Mouse (Mus musculus) embryonic facial prominence, embryonic 12.5 days (tissue): ENCODE results near the gene Dbil5. TPM values are rescaled to one million over a fixed set of nuclear protein-coding genes. Genes with fewer than 3 reads are reported as not detected.

Source experiments
- ATAC-seq: fragments of 200-750 bp; cut with Nextera tagmentation; 2 replicates; pipeline ENCODE4 v1.8.0; 2017; ENCODE audit not compliant: insufficient number of reproducible peaks, insufficient read depth, low FRiP score, low TSS enrichment
- H3K27ac ChIP-seq: fragments of 300-500 bp; sonication (generic); 2 replicates; pipeline ENCODE4 v1.5.1; 2016; ENCODE audit warnings: mild to moderate bottlenecking
- H3K27me3 ChIP-seq: fragments of 300-500 bp; sonication (generic); 2 replicates; pipeline ENCODE4 v1.6.1; 2016; ENCODE audit warnings: mild to moderate bottlenecking, moderate library complexity
- H3K36me3 ChIP-seq: fragments of 300-500 bp; sonication (generic); 2 replicates; pipeline ENCODE4 v1.6.1; 2016; ENCODE audit warnings: mild to moderate bottlenecking
- H3K4me1 ChIP-seq: fragments of 300-500 bp; sonication (generic); 2 replicates; pipeline ENCODE4 v1.6.1; 2016
- H3K4me2 ChIP-seq: fragments of 300-500 bp; sonication (generic); replicated peaks from 2 replicates; pipeline ENCODE4 v1.6.1; 2016; ENCODE audit warnings: mild to moderate bottlenecking, moderate library complexity
- H3K4me3 ChIP-seq: fragments of 300-500 bp; sonication (generic); 2 replicates; pipeline ENCODE4 v1.5.1; 2016; ENCODE audit warnings: mild to moderate bottlenecking
- H3K9ac ChIP-seq: fragments of 300-500 bp; sonication (generic); 2 replicates; pipeline ENCODE4 v1.6.1; 2016; ENCODE audit warnings: mild to moderate bottlenecking, moderate library complexity
- H3K9me3 ChIP-seq: fragments of 300-500 bp; sonication (generic); 2 replicates; pipeline ENCODE4 v1.6.1; 2016; ENCODE audit warnings: mild to moderate bottlenecking, moderate library complexity
- whole genome bisulfite sequencing: fragments of 180-500 bp; shearing (Covaris S2); methylation state at CpG from one replicate; pipeline ENCODE4 v1.1.7; 2016; 5-methylcytosine and 5-hydroxymethylcytosine counted together
- polyA plus RNA-seq: library from polyadenylated mRNA; unstranded; fragments of >200 nt; fragmentation: Nextera tagmentation; extraction: Ambion mirVana; gene quantifications from 2 replicates; pipeline ENCODE4 v1.2.1, GENCODE M21; 2016

Dbil5 gene
- 0.72 and 0.87 TPM in 2 replicates for polyA plus RNA-seq

DNA sequence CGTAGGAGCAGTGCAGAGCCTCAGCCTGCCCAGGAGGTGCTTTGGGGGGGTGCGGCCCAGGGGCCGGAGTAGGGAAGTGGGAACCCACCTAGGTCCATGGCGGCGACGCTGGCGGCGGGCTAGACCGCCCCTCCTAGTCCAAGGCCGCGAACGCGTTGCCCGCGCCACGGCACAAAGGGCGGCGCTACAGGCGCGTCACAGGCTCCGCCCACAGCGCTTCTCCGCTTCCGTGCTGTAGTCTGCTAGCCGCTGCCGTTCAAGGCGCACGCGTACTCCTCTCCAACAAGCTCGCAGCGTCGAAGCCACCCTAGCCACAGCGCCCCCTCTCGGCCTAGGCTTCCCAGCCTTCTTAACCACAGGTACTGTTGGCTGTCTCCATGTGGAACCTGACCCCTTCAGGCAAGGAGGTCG is at the start of gene Dbil5, which contains the start of gene Gemin4:
TSS of gene Dbil5 (plus strand) at position 219 of the 411 bp plus-strand sequence.
TSS of gene Gemin4 (minus strand) at position 275 of the 411 bp plus-strand sequence.
- Histone ChIP-seq H3K4me1 (no peaks in the 10 kb centered on the region; the same call in 1 of the 2 replicates), H3K9ac (peak within 1 kb of the TSS; percentile 90), H3K27me3 (no peaks in the 10 kb centered on the region), H3K36me3 (peaks cover 41% of the 10 kb centered on the region), H3K9me3 (no peaks in the 10 kb centered on the region), H3K27ac (peak within 1 kb of the TSS; percentile 95), H3K4me3 (peak within 1 kb of the TSS; percentile 78), H3K4me2 (peak within 1 kb of the TSS; percentile 53)
- ATAC-seq, result peak; percentile 96
- WGBS, result under 1% methylated on average over 35 of the region's 35 CpGs

DNA sequence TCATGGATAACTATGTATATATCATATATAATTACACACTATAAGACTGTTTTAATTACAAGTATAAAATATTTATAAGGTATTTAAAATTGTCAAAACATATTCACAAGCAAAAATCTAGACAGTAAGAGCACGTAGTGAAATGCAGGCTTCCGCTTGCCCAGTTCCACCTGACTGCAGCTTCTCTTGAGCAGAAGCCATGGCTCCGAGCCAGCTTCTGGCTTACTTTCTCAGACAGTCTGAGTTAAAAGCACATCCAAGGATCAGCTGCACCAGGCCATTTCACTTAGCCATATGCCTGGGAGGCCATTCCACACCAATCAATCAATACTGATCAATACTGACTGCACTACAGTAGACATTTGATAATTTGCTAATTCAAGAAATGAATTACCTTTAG is 48.4 kb upstream of the Dbil5 start:
- Histone ChIP-seq H3K4me1 (no peaks in the 10 kb centered on the region), H3K9me3 (no peaks in the 10 kb centered on the region), H3K4me2 (no peak overlapping the region), H3K4me3 (no peak overlapping the region), H3K27me3 (no peaks in the 10 kb centered on the region), H3K36me3 (peaks cover 17% of the 10 kb centered on the region), H3K27ac (no peak overlapping the region), H3K9ac (no peak overlapping the region)
- WGBS, result 84% methylated on average over 3 of the region's 3 CpGs
- no peak for ATAC-seq

DNA sequence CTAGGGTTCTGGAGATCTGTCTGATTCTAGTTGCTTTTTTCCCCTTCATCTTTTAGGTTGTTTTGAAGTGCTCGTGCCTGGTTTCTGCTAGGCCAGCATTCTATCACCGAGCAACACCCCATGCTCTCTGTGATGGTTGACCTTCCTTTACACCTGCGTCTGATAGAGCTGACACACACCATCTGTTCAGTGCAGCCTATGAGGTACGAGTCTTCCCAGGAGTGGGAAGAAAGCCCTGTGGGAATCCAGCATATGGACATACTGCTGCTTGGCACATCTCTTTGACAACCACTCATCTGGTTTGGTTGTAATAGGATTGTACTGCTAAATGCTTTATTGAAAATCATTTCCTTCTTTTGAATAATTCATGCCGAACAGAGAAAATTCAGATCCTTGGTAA is 47.2 kb upstream of the Dbil5 start:
- H3K27ac ChIP-seq, result no peak overlapping the region

DNA sequence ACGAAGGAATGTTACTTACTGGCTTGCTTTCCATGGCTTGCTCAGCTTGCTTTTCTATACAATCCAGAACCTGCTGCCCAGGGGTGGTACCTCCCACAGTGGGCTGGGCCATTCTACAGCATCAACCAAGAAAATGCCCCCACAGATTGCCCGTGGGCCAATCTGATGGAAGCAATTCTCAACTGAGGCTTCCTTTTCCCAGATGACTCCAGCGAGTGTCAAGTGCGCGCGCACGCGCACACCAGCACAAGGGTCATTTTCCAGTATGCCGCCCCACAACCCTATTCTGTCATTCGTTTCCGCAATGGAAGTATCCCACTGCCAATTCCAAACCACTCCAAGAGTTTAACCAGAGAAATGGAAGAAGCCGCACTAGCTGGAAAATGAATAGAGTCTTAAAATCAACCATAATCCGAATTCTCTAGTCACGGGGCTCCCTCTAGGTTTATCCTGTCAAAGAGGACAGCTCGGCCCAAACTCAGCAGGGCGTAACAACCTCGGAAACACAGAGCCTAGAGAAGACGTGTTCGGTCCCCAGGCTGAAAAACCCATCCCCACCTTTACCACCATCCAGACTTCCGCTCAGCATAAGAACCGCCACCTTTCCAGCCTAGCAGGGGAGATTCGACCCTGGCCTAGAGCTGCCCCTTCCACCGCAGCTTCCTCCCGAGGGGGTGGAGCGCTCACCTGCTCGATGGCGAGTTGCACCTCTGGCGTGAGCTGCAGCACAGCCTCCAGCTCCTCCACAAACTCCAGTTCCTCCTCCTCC is 38.5 kb upstream of the Dbil5 start:
- peaks cover 8% of the 10 kb centered on the region for H3K4me1 ChIP-seq
- peak; percentile 65; the same call in 1 of the 2 replicates for ATAC-seq
- peak overlapping the region; percentile 93 for H3K4me2 ChIP-seq
- peaks cover 2% of the 10 kb centered on the region; the same call in 1 of the 2 replicates for H3K36me3 ChIP-seq
- WGBS, result 1% methylated on average over 28 of the region's 28 CpGs
- H3K4me3 ChIP-seq, result peak overlapping the region; percentile 75
- H3K27me3 ChIP-seq, result no peaks in the 10 kb centered on the region
- H3K9me3 ChIP-seq, result no peaks in the 10 kb centered on the region
- H3K9ac ChIP-seq, result peak overlapping the region; percentile 61
- H3K27ac ChIP-seq, result no peak overlapping the region

More for the DNA sequence above, 47.2 kb upstream of the Dbil5 start:
- H3K4me2 ChIP-seq, result no peak overlapping the region
- H3K4me3 ChIP-seq, result no peak overlapping the region
- H3K4me1 ChIP-seq, result no peaks in the 10 kb centered on the region
- H3K9me3 ChIP-seq, result no peaks in the 10 kb centered on the region
- 76% methylated on average over 5 of the region's 5 CpGs for WGBS
- H3K36me3 ChIP-seq, result peaks cover 18% of the 10 kb centered on the region
- no peak for ATAC-seq
- H3K9ac ChIP-seq, result no peak overlapping the region
- H3K27me3 ChIP-seq, result no peaks in the 10 kb centered on the region

DNA sequence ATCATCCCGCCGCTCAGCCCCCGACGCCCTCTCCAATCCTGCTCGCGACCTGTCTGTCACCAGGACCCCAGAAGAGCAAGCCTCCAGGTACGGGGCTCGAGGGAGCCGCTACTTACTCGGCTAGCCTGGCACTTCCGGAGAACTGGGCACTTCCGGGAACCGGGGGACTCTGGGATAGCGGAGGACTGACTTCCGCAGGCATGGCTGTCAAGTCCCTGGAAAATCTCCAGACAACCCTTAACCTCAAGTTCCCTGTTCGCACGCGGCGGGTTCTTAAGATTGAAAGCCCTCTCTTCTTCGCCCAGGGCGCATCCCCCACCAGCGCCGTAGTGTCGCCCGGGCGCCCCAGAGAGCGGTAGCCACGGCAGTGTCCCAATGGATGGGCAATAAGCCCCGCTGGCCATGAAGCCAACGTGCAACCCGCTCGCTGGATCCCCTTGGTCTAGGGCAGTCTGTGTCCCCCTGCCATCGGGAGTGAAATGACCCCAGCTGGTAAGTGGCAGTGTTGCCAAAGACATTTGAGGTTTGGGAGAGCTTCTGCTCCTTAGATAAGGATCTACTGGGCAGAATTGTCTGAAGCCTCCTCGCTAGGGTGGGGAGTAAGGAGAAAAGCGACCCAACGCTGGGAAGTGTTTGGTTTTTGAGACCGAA is 37.8 kb upstream of the Dbil5 start, which contains the start of the genes Vps53 and Fam57a:
TSS of gene Vps53 (minus strand) at position 153 of the 651 bp plus-strand sequence.
TSS of gene Fam57a (plus strand) at position 177 of the 651 bp plus-strand sequence.
- no peaks in the 10 kb centered on the region for H3K27me3 ChIP-seq
- peaks cover 8% of the 10 kb centered on the region for H3K4me1 ChIP-seq
- H3K9ac ChIP-seq, result peak within 1 kb of the TSS; percentile 61
- under 1% methylated on average over 37 of the region's 37 CpGs for WGBS
- no peaks in the 10 kb centered on the region for H3K9me3 ChIP-seq
- H3K27ac ChIP-seq, result no peak within 1 kb of the TSS
- H3K4me2 ChIP-seq, result peak within 1 kb of the TSS; percentile 93
- no peaks in the 10 kb centered on the region; the same call in 1 of the 2 replicates for H3K36me3 ChIP-seq
- peak within 1 kb of the TSS; percentile 75 for H3K4me3 ChIP-seq
- ATAC-seq, result peak; percentile 82; the same call in 1 of the 2 replicates

DNA sequence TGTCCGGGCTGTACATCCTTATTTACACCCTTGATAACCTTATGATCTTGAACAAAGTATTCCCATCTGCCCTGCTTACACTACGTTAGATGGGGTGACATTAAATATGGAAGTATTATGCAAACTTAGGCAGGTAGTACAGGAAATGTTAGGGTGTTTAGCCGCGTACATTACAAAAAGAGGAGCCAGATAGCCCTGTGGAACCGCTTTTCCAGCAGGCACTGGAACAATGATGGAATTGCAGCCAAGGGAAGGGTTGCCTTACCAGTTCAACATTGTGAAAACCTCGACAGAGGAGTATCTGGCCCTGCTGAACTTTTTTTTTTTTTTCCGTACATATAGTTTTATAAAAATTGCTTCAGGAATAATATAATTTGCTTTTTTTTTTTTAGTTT is 37.3 kb upstream of the Dbil5 start:
- Histone ChIP-seq H3K4me1 (peaks cover 8% of the 10 kb centered on the region), H3K36me3 (no peaks in the 10 kb centered on the region; the same call in 1 of the 2 replicates), H3K9ac (peak overlapping the region; percentile 61), H3K4me3 (peak overlapping the region; percentile 75), H3K27me3 (no peaks in the 10 kb centered on the region), H3K4me2 (peak overlapping the region; percentile 93), H3K27ac (no peak overlapping the region), H3K9me3 (no peaks in the 10 kb centered on the region)
- 22% methylated on average over 7 of the region's 7 CpGs for WGBS
- ATAC-seq, result no peak

DNA sequence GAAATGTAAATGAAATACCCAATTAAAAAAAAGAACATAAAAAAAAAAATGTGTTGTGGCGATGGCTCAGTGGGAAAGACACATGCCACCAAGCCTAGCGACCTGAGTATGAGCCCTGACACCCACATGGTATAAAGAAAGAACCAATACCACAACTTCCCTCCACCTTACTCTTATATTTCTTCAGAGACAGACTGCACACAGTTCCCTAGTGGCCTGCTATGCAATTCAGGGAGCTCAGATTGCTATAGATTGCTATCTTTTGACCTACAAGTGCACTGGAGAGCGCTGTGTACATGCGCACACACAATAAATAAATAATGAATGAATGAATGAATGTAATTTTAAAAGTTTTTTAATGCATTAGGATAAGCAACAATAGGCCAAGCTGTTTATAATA is 33.7 kb upstream of the Dbil5 start:
- Histone ChIP-seq H3K27ac (no peak overlapping the region), H3K36me3 (no peaks in the 10 kb centered on the region), H3K9ac (no peak overlapping the region), H3K9me3 (no peaks in the 10 kb centered on the region), H3K4me3 (no peak overlapping the region), H3K4me2 (no peak overlapping the region), H3K27me3 (no peaks in the 10 kb centered on the region), H3K4me1 (peaks cover 5% of the 10 kb centered on the region)
- WGBS, result 78% methylated on average over 4 of the region's 4 CpGs
- ATAC-seq, result no peak

DNA sequence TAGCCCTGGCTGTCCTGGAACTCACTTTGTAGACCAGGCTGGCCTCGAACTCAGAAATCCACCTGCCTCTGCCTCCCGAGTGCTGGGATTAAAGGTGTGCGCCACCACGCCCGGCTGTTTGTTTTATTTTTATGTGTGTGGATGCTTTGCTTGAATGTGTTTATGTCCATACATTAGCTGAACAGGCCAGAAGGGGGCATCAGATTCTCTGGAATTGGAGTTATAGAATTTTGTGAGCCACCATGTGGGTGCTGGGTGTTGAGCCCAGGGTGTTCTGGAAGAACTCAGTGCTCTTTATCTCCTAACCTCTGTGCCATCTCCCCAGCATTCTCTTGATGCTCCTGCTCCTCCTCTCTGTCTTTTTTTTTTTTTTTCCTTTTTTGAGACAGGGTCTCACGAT is 30.5 kb upstream of the Dbil5 start:
- WGBS, result 85% methylated on average over 6 of the region's 6 CpGs
- H3K9ac ChIP-seq, result no peak overlapping the region
- H3K4me3 ChIP-seq, result no peak overlapping the region
- H3K27ac ChIP-seq, result no peak overlapping the region
- H3K36me3 ChIP-seq, result no peaks in the 10 kb centered on the region
- no peaks in the 10 kb centered on the region for H3K27me3 ChIP-seq
- no peak overlapping the region for H3K4me2 ChIP-seq
- no peaks in the 10 kb centered on the region for H3K9me3 ChIP-seq
- no peak for ATAC-seq
- H3K4me1 ChIP-seq, result no peaks in the 10 kb centered on the region

DNA sequence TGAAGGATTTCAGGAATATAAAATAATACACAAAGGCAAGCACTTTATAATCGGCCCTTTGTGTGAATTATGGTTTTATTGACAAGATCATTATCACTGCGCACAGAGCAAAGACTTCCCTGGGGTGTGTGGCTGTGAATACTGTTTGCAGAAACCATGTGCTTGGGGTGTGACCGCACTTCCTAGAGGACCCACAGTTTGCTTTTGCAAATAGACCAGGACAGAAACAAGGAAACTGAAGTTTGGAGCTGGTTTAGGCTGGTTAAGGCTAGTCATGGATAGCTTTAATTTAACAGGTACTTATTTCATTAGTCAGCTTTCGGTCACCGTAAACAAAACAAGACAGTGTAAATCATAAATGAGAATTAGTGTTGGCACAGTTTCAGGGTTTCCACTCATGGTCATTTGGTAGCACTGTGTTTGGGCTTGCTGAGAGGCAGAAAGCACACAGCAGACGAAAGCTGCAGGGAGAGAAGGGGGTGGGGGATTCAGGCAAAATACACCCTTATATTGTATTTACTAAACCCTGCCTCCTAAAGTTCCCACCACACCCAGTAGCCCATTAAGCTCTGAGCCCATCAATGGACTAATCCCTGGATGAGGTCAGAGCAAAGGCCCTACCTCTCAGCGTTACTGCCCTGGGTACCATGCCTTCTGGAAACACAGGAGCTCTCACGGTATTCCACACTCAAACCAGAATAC is 21.0 kb upstream of the Dbil5 start:
- Histone ChIP-seq H3K4me3 (no peak overlapping the region), H3K4me2 (no peak overlapping the region), H3K9ac (no peak overlapping the region), H3K36me3 (no peaks in the 10 kb centered on the region), H3K9me3 (no peaks in the 10 kb centered on the region), H3K4me1 (no peaks in the 10 kb centered on the region), H3K27ac (no peak overlapping the region), H3K27me3 (no peaks in the 10 kb centered on the region)
- 71% methylated on average over 8 of the region's 8 CpGs for WGBS
- ATAC-seq, result no peak

DNA sequence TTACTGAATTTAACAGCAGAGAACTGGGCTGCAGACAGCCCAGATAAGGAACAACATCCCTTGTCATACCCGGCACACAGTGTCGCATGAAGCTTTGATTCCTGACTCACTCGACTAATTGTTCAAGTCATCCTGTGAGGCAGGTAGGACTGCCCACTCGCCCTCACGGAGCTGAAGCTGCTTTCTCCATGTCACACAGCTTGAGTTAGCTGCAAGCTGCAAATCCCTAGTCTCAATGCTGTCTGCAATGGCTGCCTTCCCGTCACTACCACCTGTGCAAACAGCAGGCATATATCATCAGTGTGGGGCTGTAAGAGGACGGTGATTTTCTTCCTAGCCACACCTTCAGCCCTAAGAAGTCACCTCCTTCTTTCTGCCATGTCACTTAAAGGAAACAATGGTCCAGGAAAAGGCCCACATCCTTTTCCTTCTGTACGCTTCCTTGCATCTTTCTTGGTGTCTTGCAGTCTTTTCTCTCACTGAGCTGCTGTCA is 20.4 kb upstream of the Dbil5 start:
- 48% methylated on average over 8 of the region's 8 CpGs for WGBS
- H3K27ac ChIP-seq, result no peak overlapping the region
- H3K4me1 ChIP-seq, result no peaks in the 10 kb centered on the region
- no peaks in the 10 kb centered on the region for H3K9me3 ChIP-seq
- no peak overlapping the region for H3K9ac ChIP-seq
- H3K4me3 ChIP-seq, result no peak overlapping the region
- ATAC-seq, result no peak
- H3K27me3 ChIP-seq, result no peaks in the 10 kb centered on the region
- no peaks in the 10 kb centered on the region for H3K36me3 ChIP-seq
- H3K4me2 ChIP-seq, result no peak overlapping the region
